Mouse (Mus musculus): ENCODE results near the gene Amigo2. TPM values are rescaled to one million over a fixed set of nuclear protein-coding genes. Genes with fewer than 3 reads are reported as not detected.

Gene Amigo2
- 10 to 100 TPM; 19.5 to 21.0 TPM for total RNA-seq (2021)

- DNase-seq (ENCODE audit: extremely low spot score in 1 of 2, low spot score in 1 of 2) = peak; percentile 45 to 55
Observed at GRCm38 (mm10) chr15:97246911-97247790, at the start of gene Amigo2, which contains the start of gene Pced1b. Gene Amigo2 (minus strand): TSS chr15:97247287. Gene Pced1b (plus strand): TSS chr15:97247107.

- no peak for DNase-seq (ENCODE audit: extremely low spot score in 1 of 2, low spot score in 1 of 2)
Observed at GRCm38 (mm10) chr15:97291291-97292050, 44.4 kb upstream of the Amigo2 start.

- no peak for DNase-seq (ENCODE audit: extremely low spot score in 1 of 2, low spot score in 1 of 2)
Observed at GRCm38 (mm10) chr15:97290351-97290750, 43.3 kb upstream of the Amigo2 start.

GRCm38 (mm10) chr15:97289176-97289575 lies 42.1 kb upstream of the Amigo2 start:
- DNase-seq (ENCODE audit: extremely low spot score in 1 of 2, low spot score in 1 of 2) = no peak

- no peak for DNase-seq (ENCODE audit: extremely low spot score in 1 of 2, low spot score in 1 of 2)
Observed at GRCm38 (mm10) chr15:97288690-97289089, 41.6 kb upstream of the Amigo2 start.

- DNase-seq (ENCODE audit: extremely low spot score in 1 of 2, low spot score in 1 of 2) = no peak
Observed at GRCm38 (mm10) chr15:97287436-97288143, 40.5 kb upstream of the Amigo2 start.

- DNase-seq (ENCODE audit: extremely low spot score in 1 of 2, low spot score in 1 of 2) = no peak
Observed at GRCm38 (mm10) chr15:97286731-97287130, 39.6 kb upstream of the Amigo2 start.

- no peak for DNase-seq (ENCODE audit: extremely low spot score in 1 of 2, low spot score in 1 of 2)
Observed at GRCm38 (mm10) chr15:97285665-97286212, 38.7 kb upstream of the Amigo2 start.

- no peak for DNase-seq (ENCODE audit: extremely low spot score in 1 of 2, low spot score in 1 of 2)
Observed at GRCm38 (mm10) chr15:97284201-97284600, 37.1 kb upstream of the Amigo2 start.

GRCm38 (mm10) chr15:97282572-97282881 lies 35.4 kb upstream of the Amigo2 start:
- no peak for DNase-seq (ENCODE audit: extremely low spot score in 1 of 2, low spot score in 1 of 2)

GRCm38 (mm10) chr15:97281712-97282571 lies 34.9 kb upstream of the Amigo2 start:
- no peak for DNase-seq (ENCODE audit: extremely low spot score in 1 of 2, low spot score in 1 of 2)

- DNase-seq (ENCODE audit: extremely low spot score in 1 of 2, low spot score in 1 of 2) = no peak
Observed at GRCm38 (mm10) chr15:97280776-97281175, 33.7 kb upstream of the Amigo2 start.

- no peak for DNase-seq (ENCODE audit: extremely low spot score in 1 of 2, low spot score in 1 of 2)
Observed at GRCm38 (mm10) chr15:97280131-97280530, 33.0 kb upstream of the Amigo2 start.

- no peak for DNase-seq (ENCODE audit: extremely low spot score in 1 of 2, low spot score in 1 of 2)
Observed at GRCm38 (mm10) chr15:97278340-97278948, 31.4 kb upstream of the Amigo2 start.

- DNase-seq (ENCODE audit: extremely low spot score in 1 of 2, low spot score in 1 of 2) = no peak
Observed at GRCm38 (mm10) chr15:97277328-97277727, 30.2 kb upstream of the Amigo2 start.

GRCm38 (mm10) chr15:97276660-97277153 lies 29.6 kb upstream of the Amigo2 start:
- no peak for DNase-seq (ENCODE audit: extremely low spot score in 1 of 2, low spot score in 1 of 2)

- no peak for DNase-seq (ENCODE audit: extremely low spot score in 1 of 2, low spot score in 1 of 2)
Observed at GRCm38 (mm10) chr15:97275626-97276395, 28.7 kb upstream of the Amigo2 start.

GRCm38 (mm10) chr15:97272831-97273230 lies 25.7 kb upstream of the Amigo2 start:
- no peak for DNase-seq (ENCODE audit: extremely low spot score in 1 of 2, low spot score in 1 of 2)

Data from layer of hippocampus, postnatal 25 days (tissue).